Mouse (Mus musculus): ENCODE measurements at regions not wholly inside any gene's neighbourhood (a gene's known extent, or its start where the extent isn't known, plus 50 kb on each side); places are given as distances from the start of the nearest gene placed in this dataset.

GRCm38 (mm10) chr11:6785471-6785870 lies 52.0 kb downstream of the Gm11983 start:
- Histone ChIP-seq H3K4me1 (ENCODE audit: insufficient read depth) (no peaks in the 10 kb centered on the region), H3K9me3 (ENCODE audit: low read length) (no peaks in the 10 kb centered on the region)
- no peak for ATAC-seq

GRCm38 (mm10) chr11:6782826-6783225 lies 54.6 kb downstream of the Gm11983 start:
- no peak for DNase-seq
- H3K9me3 ChIP-seq (ENCODE audit: low read length) = no peaks in the 10 kb centered on the region
- H3K4me1 ChIP-seq (ENCODE audit: insufficient read depth) = no peaks in the 10 kb centered on the region
- ATAC-seq = no peak
- no peak overlapping the region for H3K4me3 ChIP-seq (ENCODE audit: low read depth, low read length)
- no peak overlapping the region for H3K9ac ChIP-seq
- H3K27ac ChIP-seq (ENCODE audit: low read depth, low read length) = no peak overlapping the region
- no peaks in the 10 kb centered on the region for H3K27me3 ChIP-seq (ENCODE audit: insufficient read depth, low read length)
- no peak for TF ChIP-seq CTCF (IDR thresholded peaks at IDR 0.05; ENCODE audit: low read depth)
- no peaks in the 10 kb centered on the region for H3K36me3 ChIP-seq (ENCODE audit: insufficient read depth)
- 84% methylated on average over 14 of the region's 14 CpGs for WGBS
- no peak overlapping the region for H3K4me2 ChIP-seq (ENCODE audit: low read depth)

More at GRCm38 (mm10) chr11:6785471-6785870, 52.0 kb downstream of the Gm11983 start:
- H3K4me2 ChIP-seq (ENCODE audit: low read depth) = no peak overlapping the region
- no peak overlapping the region for H3K4me3 ChIP-seq (ENCODE audit: low read depth, low read length)
- no peaks in the 10 kb centered on the region for H3K36me3 ChIP-seq (ENCODE audit: insufficient read depth)
- DNase-seq = no peak
- 90% methylated on average over 1 of the region's 1 CpGs for WGBS
- H3K27ac ChIP-seq (ENCODE audit: low read depth, low read length) = no peak overlapping the region
- no peak overlapping the region for H3K9ac ChIP-seq
- TF ChIP-seq CTCF (IDR thresholded peaks at IDR 0.05; ENCODE audit: low read depth) = no peak
- no peaks in the 10 kb centered on the region for H3K27me3 ChIP-seq (ENCODE audit: insufficient read depth, low read length)

- no peak for TF ChIP-seq CTCF (IDR thresholded peaks at IDR 0.05; ENCODE audit: low read depth)
- H3K4me1 ChIP-seq (ENCODE audit: insufficient read depth) = no peaks in the 10 kb centered on the region
- ATAC-seq = no peak
- no peak overlapping the region for H3K4me3 ChIP-seq (ENCODE audit: low read depth, low read length)
- no peaks in the 10 kb centered on the region for H3K9me3 ChIP-seq (ENCODE audit: low read length)
- no peak overlapping the region for H3K27ac ChIP-seq (ENCODE audit: low read depth, low read length)
- H3K36me3 ChIP-seq (ENCODE audit: insufficient read depth) = no peaks in the 10 kb centered on the region
- H3K27me3 ChIP-seq (ENCODE audit: insufficient read depth, low read length) = no peaks in the 10 kb centered on the region
- 86% methylated on average over 5 of the region's 5 CpGs for WGBS
- H3K4me2 ChIP-seq (ENCODE audit: low read depth) = no peak overlapping the region
- H3K9ac ChIP-seq = no peak overlapping the region
- no peak for DNase-seq
Measured at GRCm38 (mm10) chr11:6779752-6780151, 57.7 kb downstream of the Gm11983 start.

GRCm38 (mm10) chr11:6778596-6779360 lies 58.7 kb downstream of the Gm11983 start:
- no peaks in the 10 kb centered on the region for H3K4me1 ChIP-seq (ENCODE audit: insufficient read depth)
- DNase-seq = no peak
- H3K9me3 ChIP-seq (ENCODE audit: low read length) = no peaks in the 10 kb centered on the region
- no peak overlapping the region for H3K4me2 ChIP-seq (ENCODE audit: low read depth)
- TF ChIP-seq CTCF (IDR thresholded peaks at IDR 0.05; ENCODE audit: low read depth) = no peak
- no peak overlapping the region for H3K9ac ChIP-seq
- no peaks in the 10 kb centered on the region for H3K36me3 ChIP-seq (ENCODE audit: insufficient read depth)
- 16% methylated on average over 10 of the region's 10 CpGs for WGBS
- no peak overlapping the region for H3K27ac ChIP-seq (ENCODE audit: low read depth, low read length)
- no peaks in the 10 kb centered on the region for H3K27me3 ChIP-seq (ENCODE audit: insufficient read depth, low read length)
- no peak for ATAC-seq
- H3K4me3 ChIP-seq (ENCODE audit: low read depth, low read length) = no peak overlapping the region

- no peak for TF ChIP-seq CTCF (IDR thresholded peaks at IDR 0.05; ENCODE audit: low read depth)
- no peaks in the 10 kb centered on the region for H3K27me3 ChIP-seq (ENCODE audit: insufficient read depth, low read length)
- H3K4me3 ChIP-seq (ENCODE audit: low read depth, low read length) = no peak overlapping the region
- WGBS = 94% methylated on average over 1 of the region's 1 CpGs
- H3K27ac ChIP-seq (ENCODE audit: low read depth, low read length) = no peak overlapping the region
- DNase-seq (no peak), ATAC-seq (no peak)
- no peaks in the 10 kb centered on the region for H3K9me3 ChIP-seq (ENCODE audit: low read length)
- no peak overlapping the region for H3K9ac ChIP-seq
- no peaks in the 10 kb centered on the region for H3K36me3 ChIP-seq (ENCODE audit: insufficient read depth)
- no peak overlapping the region for H3K4me2 ChIP-seq (ENCODE audit: low read depth)
- no peaks in the 10 kb centered on the region for H3K4me1 ChIP-seq (ENCODE audit: insufficient read depth)
Measured at GRCm38 (mm10) chr11:6777566-6777965, 59.9 kb downstream of the Gm11983 start.

- Histone ChIP-seq H3K27ac (ENCODE audit: low read depth, low read length) (no peak overlapping the region), H3K9ac (no peak overlapping the region), H3K4me3 (ENCODE audit: low read depth, low read length) (no peak overlapping the region), H3K9me3 (ENCODE audit: low read length) (no peaks in the 10 kb centered on the region), H3K36me3 (ENCODE audit: insufficient read depth) (no peaks in the 10 kb centered on the region), H3K4me2 (ENCODE audit: low read depth) (no peak overlapping the region), H3K4me1 (ENCODE audit: insufficient read depth) (no peaks in the 10 kb centered on the region), H3K27me3 (ENCODE audit: insufficient read depth, low read length) (no peaks in the 10 kb centered on the region)
- 65% methylated on average over 4 of the region's 4 CpGs for WGBS
- DNase-seq (no peak), ATAC-seq (no peak)
- no peak for TF ChIP-seq CTCF (IDR thresholded peaks at IDR 0.05; ENCODE audit: low read depth)
Measured at GRCm38 (mm10) chr11:6774656-6775055, 62.8 kb downstream of the Gm11983 start.

GRCm38 (mm10) chr11:6773951-6774350 lies 63.5 kb downstream of the Gm11983 start:
- DNase-seq (no peak), ATAC-seq (no peak)
- no peak overlapping the region for H3K4me2 ChIP-seq (ENCODE audit: low read depth)
- 82% methylated on average over 5 of the region's 5 CpGs for WGBS
- H3K9ac ChIP-seq = no peak overlapping the region
- TF ChIP-seq CTCF (IDR thresholded peaks at IDR 0.05; ENCODE audit: low read depth) = no peak
- no peaks in the 10 kb centered on the region for H3K9me3 ChIP-seq (ENCODE audit: low read length)
- H3K4me1 ChIP-seq (ENCODE audit: insufficient read depth) = no peaks in the 10 kb centered on the region
- H3K27ac ChIP-seq (ENCODE audit: low read depth, low read length) = no peak overlapping the region
- no peak overlapping the region for H3K4me3 ChIP-seq (ENCODE audit: low read depth, low read length)
- H3K27me3 ChIP-seq (ENCODE audit: insufficient read depth, low read length) = no peaks in the 10 kb centered on the region
- H3K36me3 ChIP-seq (ENCODE audit: insufficient read depth) = no peaks in the 10 kb centered on the region

All from forebrain, postnatal 0 days (tissue).